Mouse (Mus musculus) thymus, adult 2 months (tissue): ENCODE measurements around the gene Slc24a3. TPM values are rescaled to one million over a fixed set of nuclear protein-coding genes. Genes with fewer than 3 reads are reported as not detected.

ENCODE experiments used
- DNase-seq: peaks from one replicate; pipeline ENCODE4 v3.0.0; 2021
- H3K27ac ChIP-seq: fragments of 200-500 bp; 2 replicates; pipeline ENCODE4 v1.5.1; 2012; ENCODE audit warnings: low read length, control low read depth; ENCODE audit not compliant: control insufficient read depth, insufficient read depth
- H3K27me3 ChIP-seq: fragments of 200-500 bp; 2 replicates; pipeline ENCODE4 v1.6.1; 2012; ENCODE audit warnings: mild to moderate bottlenecking, low read length, moderate library complexity, mixed read lengths; ENCODE audit not compliant: control insufficient read depth, insufficient read depth
- H3K36me3 ChIP-seq: fragments of 200-500 bp; 2 replicates; pipeline ENCODE4 v1.6.1; 2012; ENCODE audit warnings: mild to moderate bottlenecking, low read length, moderate library complexity; ENCODE audit not compliant: control insufficient read depth, insufficient read depth
- H3K4me1 ChIP-seq: fragments of 200-500 bp; replicated peaks from 2 replicates; pipeline ENCODE4 v1.6.1; 2012; ENCODE audit warnings: low read length; ENCODE audit not compliant: control insufficient read depth, insufficient read depth
- H3K4me3 ChIP-seq: fragments of 200-500 bp; 2 replicates; pipeline ENCODE4 v1.5.1; 2012; ENCODE audit warnings: mild to moderate bottlenecking, low read length, control low read depth, moderate library complexity; ENCODE audit not compliant: control insufficient read depth, insufficient read depth
- CTCF ChIP-seq: fragments of 200-500 bp; IDR thresholded peaks from 2 replicates; pipeline ENCODE4 v1.5.1; 2012; ENCODE audit warnings: mild to moderate bottlenecking, control low read depth, low read length, moderate library complexity, borderline replicate concordance; ENCODE audit not compliant: control insufficient read depth, poor library complexity, insufficient read depth; ENCODE audit errors: extremely low read depth
- POLR2A ChIP-seq: fragments of 200-500 bp; IDR thresholded peaks from 2 replicates; pipeline ENCODE4 v1.6.1; 2012; ENCODE audit warnings: mild to moderate bottlenecking, low read length, control low read depth, moderate library complexity; ENCODE audit not compliant: control insufficient read depth, poor library complexity, insufficient read depth; ENCODE audit errors: extremely low read depth
- WGBS: fragments of 180-500 bp; shearing (Covaris S2); methylation state at CpG from one replicate; pipeline ENCODE4 v1.1.7; 2018; 5-methylcytosine and 5-hydroxymethylcytosine counted together
- polyA plus RNA-seq: library from polyadenylated mRNA; depleted of rRNA; stranded (reverse); fragments of >200 nt; gene quantifications from 2 replicates; pipeline ENCODE4 v1.2.3, GENCODE M21; 2012

The Slc24a3 gene
- polyA plus RNA-seq, 1 experiment, result 2.7 TPM

DNA sequence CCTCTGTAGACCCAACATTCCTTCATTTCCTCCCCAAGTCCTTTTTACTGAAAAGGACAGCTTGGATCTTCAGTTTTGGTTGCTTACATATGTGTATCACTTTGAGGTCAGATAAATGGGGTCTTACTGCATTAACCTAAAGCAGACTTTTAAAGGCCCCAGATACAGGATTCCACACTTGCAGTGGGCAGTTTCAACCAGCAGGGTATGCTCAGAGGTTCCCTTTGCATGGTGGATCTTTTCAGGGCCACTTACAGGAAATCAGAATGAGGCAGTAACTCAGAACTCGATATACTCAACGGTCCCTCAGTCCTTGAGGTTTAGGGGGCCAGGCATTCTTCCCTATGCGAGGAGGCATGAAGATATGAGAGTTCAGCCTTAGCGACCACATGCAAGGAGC is 101.9 kb downstream of the Slc24a3 start:
- TF ChIP-seq CTCF (no peak), POLR2A (no peak)
- Histone ChIP-seq H3K36me3 (no peaks in the 10 kb centered on the region), H3K4me3 (no peak overlapping the region), H3K4me1 (no peaks in the 10 kb centered on the region), H3K27me3 (no peaks in the 10 kb centered on the region), H3K27ac (no peak overlapping the region)
- 63% methylated on average over 4 of the region's 4 CpGs for WGBS
- no peak for DNase-seq

DNA sequence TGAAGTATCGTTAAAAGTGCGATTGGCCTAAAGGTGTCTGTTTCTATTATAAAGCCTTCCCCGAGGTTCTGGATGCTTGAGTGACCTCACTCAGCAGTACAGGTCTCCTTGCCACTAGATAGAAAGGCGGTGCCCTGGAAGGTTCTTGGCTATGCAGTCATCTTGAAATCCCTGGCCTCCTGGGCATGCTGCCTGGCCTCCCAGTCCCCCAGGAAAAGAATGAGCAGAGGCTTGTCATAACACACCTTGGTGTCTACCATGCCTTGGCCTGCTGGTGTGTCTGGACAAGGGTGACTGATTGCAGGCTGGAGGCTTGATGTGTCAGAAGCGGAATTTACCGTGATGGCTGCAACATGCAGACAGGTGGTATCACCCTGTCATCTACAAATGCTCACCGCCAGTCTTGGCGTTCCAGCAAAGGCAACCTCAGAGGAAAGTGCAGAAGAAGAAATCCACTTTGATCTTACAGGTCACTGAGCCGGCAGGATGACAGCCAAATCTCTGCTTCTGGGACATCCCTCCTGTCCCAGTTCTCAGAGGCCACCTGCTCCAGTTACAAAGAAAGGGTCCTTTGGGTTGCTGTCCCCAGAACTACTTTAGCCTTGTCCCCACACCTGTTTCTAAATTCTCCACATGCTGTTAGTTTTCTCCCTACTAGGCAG is 106.6 kb downstream of the Slc24a3 start:
- no peaks in the 10 kb centered on the region for H3K36me3 ChIP-seq
- H3K27me3 ChIP-seq, result no peaks in the 10 kb centered on the region
- H3K4me1 ChIP-seq, result no peaks in the 10 kb centered on the region
- TF ChIP-seq CTCF (no peak), POLR2A (no peak)
- whole genome bisulfite sequencing, result 91% methylated on average over 9 of the region's 9 CpGs
- H3K27ac ChIP-seq, result no peak overlapping the region
- no peak for DNase-seq
- H3K4me3 ChIP-seq, result no peak overlapping the region

DNA sequence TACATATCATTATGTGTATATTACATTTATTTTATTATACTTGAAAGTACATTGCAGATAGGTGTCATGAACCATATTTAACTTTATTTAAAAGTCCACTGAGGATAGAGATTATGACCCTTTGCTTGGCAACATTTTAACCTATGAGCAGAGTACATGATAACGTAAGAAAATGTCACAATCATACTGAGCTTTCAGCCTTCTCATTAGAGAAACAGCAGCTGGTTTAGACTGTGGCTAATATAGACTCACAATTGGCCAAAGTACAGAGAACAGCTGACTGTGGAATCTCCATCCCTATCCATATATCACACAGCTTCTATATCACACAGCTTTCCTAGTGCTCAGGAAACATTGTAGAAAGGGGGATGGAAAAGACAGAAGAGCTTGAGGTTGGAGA is 111.8 kb downstream of the Slc24a3 start:
- TF ChIP-seq POLR2A (no peak), CTCF (no peak)
- Histone ChIP-seq H3K36me3 (no peaks in the 10 kb centered on the region), H3K4me1 (no peaks in the 10 kb centered on the region), H3K27ac (no peak overlapping the region), H3K4me3 (no peak overlapping the region), H3K27me3 (no peaks in the 10 kb centered on the region)
- DNase-seq, result no peak
- WGBS, result 89% methylated on average over 1 of the region's 1 CpGs

DNA sequence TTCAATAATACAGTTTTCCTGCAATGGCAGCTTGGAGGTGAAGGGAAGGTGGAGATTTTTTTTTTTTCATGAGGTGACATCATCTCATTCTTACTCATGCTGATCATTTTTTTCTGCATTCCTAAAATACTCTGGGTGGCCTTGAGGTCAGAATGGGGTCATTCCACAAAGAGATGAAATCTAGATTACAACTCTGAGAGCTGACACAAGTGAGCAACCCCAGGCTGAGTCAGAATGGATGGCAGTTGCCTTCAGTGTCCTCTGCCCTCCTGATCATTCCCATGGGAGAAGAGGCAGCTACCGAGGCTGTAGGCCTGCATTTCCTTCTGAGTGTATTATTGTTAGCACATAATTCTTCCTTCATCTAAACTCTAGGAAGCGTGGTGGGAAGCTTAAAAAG is 116.2 kb downstream of the Slc24a3 start:
- Histone ChIP-seq H3K4me3 (no peak overlapping the region), H3K27me3 (no peaks in the 10 kb centered on the region), H3K36me3 (no peaks in the 10 kb centered on the region), H3K27ac (no peak overlapping the region), H3K4me1 (no peaks in the 10 kb centered on the region)
- 85% methylated on average over 2 of the region's 2 CpGs for WGBS
- no peak for DNase-seq
- TF ChIP-seq CTCF (no peak), POLR2A (no peak)

DNA sequence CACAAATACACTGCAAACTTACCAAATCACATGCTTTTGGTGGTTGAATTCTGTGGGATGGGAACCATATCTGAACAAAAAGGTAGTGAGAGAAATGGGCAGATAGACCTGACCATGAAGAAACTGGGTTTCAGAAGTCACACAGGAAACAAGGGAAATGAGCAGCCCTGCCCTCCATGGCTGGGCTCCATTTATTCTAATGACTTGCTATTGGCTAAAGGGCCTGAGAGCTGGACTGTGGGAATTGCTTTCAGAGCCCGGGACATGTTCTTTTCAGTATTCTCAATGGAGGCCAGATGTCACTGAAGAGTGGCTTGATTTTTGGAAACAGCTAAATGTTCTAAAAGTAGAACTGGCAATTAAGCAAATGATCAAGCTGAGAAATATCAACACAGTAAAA is 120.9 kb downstream of the Slc24a3 start:
- no peak for DNase-seq
- 97% methylated on average over 1 of the region's 1 CpGs for WGBS
- Histone ChIP-seq H3K27me3 (no peaks in the 10 kb centered on the region), H3K4me3 (no peak overlapping the region), H3K27ac (no peak overlapping the region), H3K4me1 (no peaks in the 10 kb centered on the region), H3K36me3 (no peaks in the 10 kb centered on the region)
- TF ChIP-seq POLR2A (no peak), CTCF (no peak)

DNA sequence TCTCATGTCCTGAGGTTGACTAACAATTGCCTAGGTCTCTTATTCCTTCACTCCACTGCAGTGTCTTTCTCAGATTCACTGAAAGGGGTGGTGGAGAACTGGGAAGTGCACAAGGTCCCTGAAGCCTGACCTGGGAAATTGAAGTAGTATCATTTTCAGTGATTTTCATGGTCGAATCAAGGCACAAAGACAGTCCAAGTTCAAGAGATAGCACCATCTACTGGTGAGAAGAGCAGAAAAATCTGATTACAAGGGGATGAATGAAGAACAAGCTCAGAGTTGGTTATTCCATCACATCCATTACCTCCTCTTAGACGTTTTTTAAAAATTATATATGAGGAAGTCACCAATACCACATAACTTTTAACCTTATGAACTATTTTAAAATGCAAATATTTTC is 123.9 kb downstream of the Slc24a3 start:
- DNase-seq, result no peak
- H3K36me3 ChIP-seq, result no peaks in the 10 kb centered on the region
- no peak overlapping the region for H3K4me3 ChIP-seq
- TF ChIP-seq CTCF, result no peak
- TF ChIP-seq POLR2A, result no peak
- no peak overlapping the region for H3K27ac ChIP-seq
- no peaks in the 10 kb centered on the region for H3K4me1 ChIP-seq
- H3K27me3 ChIP-seq, result no peaks in the 10 kb centered on the region
- WGBS, result under 1% methylated on average over 2 of the region's 2 CpGs

DNA sequence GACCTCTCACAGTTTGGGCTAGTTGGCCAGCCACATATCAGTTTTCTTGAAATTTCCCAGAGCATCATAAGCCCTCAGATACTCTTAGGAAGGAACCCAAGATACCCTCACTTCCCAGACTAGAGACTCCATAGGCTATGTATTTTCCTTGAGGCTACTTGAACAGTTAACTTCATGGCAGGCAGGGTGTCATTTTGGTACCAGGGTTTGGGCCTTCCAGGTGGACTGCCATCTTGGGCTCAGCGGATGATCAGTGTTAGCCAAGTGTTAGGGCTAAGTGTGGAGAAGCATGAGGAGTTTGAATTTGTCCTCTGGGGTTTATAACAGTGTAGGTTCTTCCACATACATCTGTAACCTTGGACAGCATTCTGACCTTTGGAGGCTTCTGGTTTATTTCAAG is 124.6 kb downstream of the Slc24a3 start:
- no peaks in the 10 kb centered on the region for H3K27me3 ChIP-seq
- no peak overlapping the region for H3K27ac ChIP-seq
- no peaks in the 10 kb centered on the region for H3K36me3 ChIP-seq
- 97% methylated on average over 1 of the region's 1 CpGs for WGBS
- H3K4me3 ChIP-seq, result no peak overlapping the region
- no peak for DNase-seq
- H3K4me1 ChIP-seq, result no peaks in the 10 kb centered on the region
- no peak for TF ChIP-seq POLR2A
- TF ChIP-seq CTCF, result no peak
